Mouse (Mus musculus) CH12.LX (cell line): ENCODE data around the gene Lcn10. TPM values are rescaled to one million over a fixed set of nuclear protein-coding genes. Genes with fewer than 3 reads are reported as not detected.
A peak's percentile ranks its signal among the peaks of the same experiment; 100 is the strongest.

ENCODE experiments used
- DNase-seq: peaks from one replicate; pipeline ENCODE4 v3.0.0-alpha.2; 2013; ENCODE audit errors: extremely low read depth
- H3K27ac ChIP-seq: 2 replicates; pipeline ENCODE4 v1.5.1; 2012; ENCODE audit warnings: low read depth, mild to moderate bottlenecking, control low read depth, moderate library complexity; ENCODE audit not compliant: insufficient read depth
- H3K27me3 ChIP-seq: replicated peaks from 2 replicates; pipeline ENCODE3; 2012; ENCODE audit warnings: inconsistent platforms
- H3K36me3 ChIP-seq, 2 experiments: replicated peaks in 1 of 2; 2 replicates each; pipeline versions ENCODE3 to v1.6.1; 2012; ENCODE audit warnings: inconsistent platforms in 1 of 2, low read length in 1 of 2, mild to moderate bottlenecking in 1 of 2, mixed read lengths in 1 of 2, moderate library complexity in 1 of 2; ENCODE audit not compliant: control insufficient read depth in 1 of 2, insufficient read depth in 1 of 2
- H3K4me1 ChIP-seq, 2 experiments: 2 replicates each; pipeline ENCODE4 v1.6.1; 2012; ENCODE audit warnings: inconsistent platforms in 1 of 2, moderate library complexity in 1 of 2; ENCODE audit not compliant: insufficient read depth in 2 of 2, control insufficient read depth in 1 of 2
- H3K4me2 ChIP-seq: 2 replicates; pipeline ENCODE4 v1.6.1; 2012; ENCODE audit warnings: low read depth, mild to moderate bottlenecking, control low read depth; ENCODE audit not compliant: poor library complexity, insufficient read depth, severe bottlenecking
- H3K4me3 ChIP-seq, 3 experiments: fragments of 150-350 bp in 1 of 3; sonication (generic) in 1 of 3; replicated peaks in 1 of 3; 2 replicates each; pipeline versions ENCODE3 to v1.5.1; 2011 to 2012; ENCODE audit warnings: low read depth in 2 of 3, low read length in 2 of 3, mild to moderate bottlenecking in 2 of 3, moderate library complexity in 2 of 3, control low read depth in 1 of 3, improper control_type of control experiment in 1 of 3, inconsistent platforms in 1 of 3, mixed read lengths in 1 of 3; ENCODE audit not compliant: poor library complexity in 1 of 3
- H3K79me2 ChIP-seq: replicated peaks from 2 replicates; pipeline ENCODE4 v1.6.1; 2012; ENCODE audit warnings: mild to moderate bottlenecking, moderate library complexity; ENCODE audit not compliant: control insufficient read depth, poor library complexity, insufficient read depth, severe bottlenecking; ENCODE audit errors: extremely low read depth
- H3K9ac ChIP-seq: 2 replicates; pipeline ENCODE4 v1.6.1; 2012; ENCODE audit warnings: low read depth, mild to moderate bottlenecking, control low read depth, moderate library complexity; ENCODE audit not compliant: insufficient read depth
- H3K9me3 ChIP-seq: replicated peaks from 2 replicates; pipeline ENCODE3; 2012; ENCODE audit warnings: low read length, inconsistent platforms, mixed read lengths
- CTCF ChIP-seq, 2 experiments: IDR thresholded peaks in 1 of 2; conservative IDR thresholded peaks in 1 of 2; 2 replicates each; pipeline ENCODE4 v1.5.1; 2011 to 2012; ENCODE audit warnings: low read depth in 2 of 2, low read length in 2 of 2, improper control_type of control experiment in 1 of 2, inconsistent platforms in 1 of 2, mild to moderate bottlenecking in 1 of 2, moderate library complexity in 1 of 2
- E2F4 ChIP-seq: IDR thresholded peaks from 2 replicates; pipeline ENCODE4 v1.6.1; 2011; ENCODE audit warnings: low read depth, low read length, improper control_type of control experiment; ENCODE audit not compliant: insufficient replicate concordance
- HCFC1 ChIP-seq: IDR thresholded peaks from 2 replicates; pipeline ENCODE4 v1.6.1; 2012; ENCODE audit warnings: low read depth, mild to moderate bottlenecking, inconsistent platforms, low read length, improper control_type of control experiment
- IRF4 ChIP-seq: IDR thresholded peaks from 2 replicates; pipeline ENCODE4 v1.6.1; 2014; ENCODE audit warnings: low read depth, mild to moderate bottlenecking, inconsistent platforms, low read length, improper control_type of control experiment
- JUND ChIP-seq: conservative IDR thresholded peaks from 2 replicates; pipeline ENCODE4 v1.6.1; 2011; ENCODE audit warnings: low read depth, low read length, improper control_type of control experiment
- MAFK ChIP-seq: IDR thresholded peaks from 2 replicates; pipeline ENCODE4 v1.6.1; 2011; ENCODE audit warnings: low read length, improper control_type of control experiment; ENCODE audit not compliant: insufficient replicate concordance
- MAX ChIP-seq: IDR thresholded peaks from 2 replicates; pipeline ENCODE4 v1.6.1; 2011; ENCODE audit warnings: low read length, improper control_type of control experiment
- MAZ ChIP-seq: IDR thresholded peaks from 2 replicates; pipeline ENCODE4 v1.6.1; 2012; ENCODE audit warnings: low read depth, mild to moderate bottlenecking, inconsistent platforms, low read length, improper control_type of control experiment, moderate library complexity
- MEF2A ChIP-seq: IDR thresholded peaks from 2 replicates; pipeline ENCODE4 v1.6.1; 2014; ENCODE audit warnings: low read depth, mild to moderate bottlenecking, inconsistent platforms, low read length, improper control_type of control experiment, borderline replicate concordance
- MYC ChIP-seq: IDR thresholded peaks from 2 replicates; pipeline ENCODE4 v1.6.1; 2011; ENCODE audit warnings: low read depth, mild to moderate bottlenecking, improper control_type of control experiment, low read length
- NELFE ChIP-seq: IDR thresholded peaks from 2 replicates; pipeline ENCODE4 v1.6.1; 2011; ENCODE audit warnings: low read depth, low read length, improper control_type of control experiment
- NRF1 ChIP-seq: IDR thresholded peaks from 2 replicates; pipeline ENCODE4 v1.6.1; 2014; ENCODE audit warnings: low read depth, mild to moderate bottlenecking, inconsistent platforms, low read length, improper control_type of control experiment, moderate library complexity
- POLR2AphosphoS2 ChIP-seq: IDR thresholded peaks from 2 replicates; pipeline ENCODE4 v1.6.1; 2011; ENCODE audit warnings: low read depth, low read length, improper control_type of control experiment
- RAD21 ChIP-seq: IDR thresholded peaks from 2 replicates; pipeline ENCODE4 v1.6.1; 2011; ENCODE audit warnings: low read depth, mild to moderate bottlenecking, low read length, improper control_type of control experiment, moderate library complexity
- RCOR1 ChIP-seq: conservative IDR thresholded peaks from 2 replicates; pipeline ENCODE4 v1.6.1; 2012; ENCODE audit warnings: low read depth, mild to moderate bottlenecking, inconsistent platforms, low read length, improper control_type of control experiment
- SIN3A ChIP-seq: IDR thresholded peaks from 2 replicates; pipeline ENCODE4 v1.6.1; 2012; ENCODE audit warnings: low read length, improper control_type of control experiment, inconsistent platforms
- SMC3 ChIP-seq: IDR thresholded peaks from 2 replicates; pipeline ENCODE4 v1.6.1; 2011; ENCODE audit warnings: low read depth, low read length, improper control_type of control experiment
- TBP ChIP-seq: conservative IDR thresholded peaks from 2 replicates; pipeline ENCODE4 v1.6.1; 2011; ENCODE audit warnings: low read depth, low read length, improper control_type of control experiment
- USF1 ChIP-seq: IDR thresholded peaks from 2 replicates; pipeline ENCODE4 v1.6.1; 2014; ENCODE audit warnings: low read depth, mild to moderate bottlenecking, inconsistent platforms, low read length, improper control_type of control experiment
- USF2 ChIP-seq: conservative IDR thresholded peaks from 2 replicates; pipeline ENCODE4 v1.6.1; 2011; ENCODE audit warnings: low read depth, low read length, improper control_type of control experiment
- ZNF384 ChIP-seq: IDR thresholded peaks from 2 replicates; pipeline ENCODE4 v1.6.1; 2012; ENCODE audit warnings: low read depth, low read length, improper control_type of control experiment, inconsistent platforms
- dilution Hi-C: fragments of 300-500 bp; cut with MboI; formaldehyde crosslinking; loops from 2 replicates; pipeline ENCODE4 v1.14.3; 2020; ENCODE audit warnings: low sequenced_read_pairs; ENCODE audit not compliant: extremely low pct_unique_long_range_greater_than_20kb, extremely low pct_ligation_motif_present
- in situ Hi-C: fragments of 300-500 bp; cut with MboI; formaldehyde crosslinking; loops from 3 replicates; pipeline ENCODE4 v1.14.3; 2019; ENCODE audit warnings: low sequenced_read_pairs, low pct_ligation_motif_present, low pct_unique_long_range_greater_than_20kb, mixed read lengths
- polyA plus RNA-seq: library from polyadenylated mRNA; unstranded; fragments of >175 nt; gene quantifications from 2 replicates; pipeline ENCODE4 v1.2.1, GENCODE M21; 2012; ENCODE audit warnings: low read depth; ENCODE audit not compliant: insufficient read length
- total RNA-seq, 2 experiments: library from RNA; depleted of rRNA; stranded (reverse); fragments of 300-350 nt in 1 of 2; fragments of >200 nt in 1 of 2; gene quantifications; 2 replicates each; pipeline ENCODE4 v1.2.3; 2012 to 2014

Gene Lcn10
- total and polyA plus RNA-seq, 3 experiments, result not detected

DNA sequence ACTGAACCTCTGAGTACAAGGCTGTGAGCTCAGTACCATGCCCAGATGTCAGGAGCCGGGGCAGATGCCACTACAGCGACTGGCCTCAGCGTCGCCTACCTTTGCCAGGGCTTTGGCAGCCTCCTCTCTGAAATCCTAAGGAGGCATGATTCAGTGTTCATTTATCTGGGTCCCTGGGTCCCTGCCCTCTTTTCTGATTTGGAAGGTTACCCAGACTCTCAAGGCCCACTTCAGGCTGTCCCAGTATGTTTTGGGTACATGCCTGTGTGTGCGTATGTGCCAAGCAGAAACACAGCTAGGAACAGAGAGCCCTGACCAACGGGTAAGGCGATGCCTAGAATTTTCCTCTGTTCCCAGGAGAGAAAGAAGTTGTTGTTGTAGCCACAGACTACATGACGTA is 22.2 kb upstream of the Lcn10 start (continued):
- no peak for TF ChIP-seq NRF1

DNA sequence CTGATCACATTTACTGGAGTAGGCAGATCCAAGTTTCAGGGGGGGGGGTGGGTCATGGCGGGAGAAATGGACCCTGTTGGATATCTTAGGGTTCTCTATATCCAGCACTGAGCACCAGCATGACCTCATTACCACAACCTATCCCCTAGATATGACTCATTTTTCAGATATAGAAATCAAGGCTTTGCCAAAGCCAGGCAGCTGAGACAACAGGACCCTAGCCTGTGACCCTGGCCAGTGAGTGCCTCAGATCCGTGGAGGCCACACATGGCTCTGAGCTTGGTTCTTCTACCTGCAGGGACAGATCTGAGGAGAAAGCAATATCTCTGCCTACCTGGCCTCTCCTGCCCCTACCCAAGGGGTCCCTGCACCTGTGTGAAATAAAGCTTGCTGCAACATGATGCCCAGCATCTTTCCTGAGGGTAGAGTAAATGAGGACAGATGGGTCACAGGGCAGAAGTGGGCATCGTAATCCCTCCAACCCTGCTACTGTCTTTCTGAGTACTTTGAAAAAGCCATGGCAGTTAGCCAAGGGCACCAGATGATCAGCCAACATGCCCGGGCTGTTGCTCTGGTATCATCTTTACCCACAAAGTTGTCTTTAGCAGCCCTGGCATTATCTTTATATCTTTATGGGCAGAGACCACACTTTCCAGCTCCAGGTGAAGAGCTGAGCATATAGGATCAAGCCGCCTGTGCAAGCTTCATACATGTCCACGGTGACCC is 21.1 kb upstream of the Lcn10 start:
- Histone ChIP-seq H3K27ac (no peak overlapping the region), H3K9me3 (no peaks in the 10 kb centered on the region), H3K79me2 (no peaks in the 10 kb centered on the region), H3K36me3 (no peaks in the 10 kb centered on the region), H3K4me3 (no peak overlapping the region), H3K4me1 (peaks cover 15 to 39% of the 10 kb centered on the region in 2 experiments)
- no peak for DNase-seq
- dilution Hi-C loops, result no loop called here
- TF ChIP-seq USF2 (no peak), MAZ (no peak), MYC (no peak), CTCF (conservative IDR thresholded peaks at IDR 0.05 in 1 of 2, IDR thresholded peaks at IDR 0.05 in 1 of 2; ENCODE audit: low read depth in 2 of 2, low read length in 2 of 2) (no peak), SIN3A (no peak), MEF2A (no peak), HCFC1 (no peak), MAX (no peak), NELFE (no peak), USF1 (no peak), POLR2AphosphoS2 (no peak), TBP (no peak), RCOR1 (no peak), ZNF384 (no peak), IRF4 (no peak), JUND (no peak), MAFK (no peak)
- TF ChIP-seq, all 38 proteins: peak for 0
- Histone ChIP-seq H3K9ac (no peak overlapping the region), H3K27me3 (no peaks in the 10 kb centered on the region), H3K4me2 (no peak overlapping the region)
- in situ Hi-C loops, result no loop called here

- Histone ChIP-seq H3K27me3 (no peaks in the 10 kb centered on the region), H3K27ac (no peak overlapping the region), H3K4me1 (peaks cover 4 to 31% of the 10 kb centered on the region in 2 experiments), H3K9ac (no peak overlapping the region), H3K4me3 (no peak overlapping the region), H3K4me2 (no peak overlapping the region), H3K79me2 (no peaks in the 10 kb centered on the region), H3K9me3 (no peaks in the 10 kb centered on the region), H3K36me3 (no peaks in the 10 kb centered on the region)
- peak; percentile 70 for DNase-seq
- dilution Hi-C loops (no loop called here), in situ Hi-C loops (no loop called here)
- TF ChIP-seq CTCF (conservative IDR thresholded peaks at IDR 0.05 in 1 of 2, IDR thresholded peaks at IDR 0.05 in 1 of 2; ENCODE audit: low read depth in 2 of 2, low read length in 2 of 2) (peak; percentile 74 to 85), E2F4 (no peak), SMC3 (peak; percentile 65), RAD21 (peak; percentile 76)
Measured at GRCm38 (mm10) chr2:25663511-25663910, 19.0 kb upstream of the Lcn10 start.
